Mouse (Mus musculus) liver, embryonic 13.5 days (tissue): ENCODE results near the gene Hmx2. TPM values are rescaled to one million over a fixed set of nuclear protein-coding genes. Genes with fewer than 3 reads are reported as not detected.
A peak's percentile ranks its signal among the peaks of the same experiment; 100 is the strongest.

ENCODE experiments used
- ATAC-seq: fragments of 200-750 bp; cut with Nextera tagmentation; 2 replicates; pipeline ENCODE4 v1.8.0; 2017; ENCODE audit warnings: low read depth, mild to moderate bottlenecking, moderate number of reproducible peaks, moderate library complexity
- DNase-seq: peaks from one replicate; pipeline ENCODE4 v3.0.0; 2022
- H3K27ac ChIP-seq: fragments of 300-500 bp; sonication (generic); 2 replicates; pipeline ENCODE4 v1.5.1; 2015; ENCODE audit warnings: moderate library complexity, mild to moderate bottlenecking, inconsistent platforms
- H3K27me3 ChIP-seq: fragments of 300-500 bp; sonication (generic); 2 replicates; pipeline ENCODE4 v1.6.1; 2015; ENCODE audit warnings: mild to moderate bottlenecking, inconsistent platforms
- H3K36me3 ChIP-seq: fragments of 300-500 bp; sonication (generic); 2 replicates; pipeline ENCODE4 v1.6.1; 2015; ENCODE audit warnings: mild to moderate bottlenecking, inconsistent platforms
- H3K4me1 ChIP-seq: fragments of 300-500 bp; sonication (generic); replicated peaks from 2 replicates; pipeline ENCODE4 v1.6.1; 2015; ENCODE audit warnings: inconsistent platforms
- H3K4me2 ChIP-seq: fragments of 300-500 bp; sonication (generic); 2 replicates; pipeline ENCODE4 v1.6.1; 2015; ENCODE audit warnings: inconsistent platforms, mild to moderate bottlenecking, moderate library complexity
- H3K4me3 ChIP-seq: fragments of 300-500 bp; sonication (generic); replicated peaks from 2 replicates; pipeline ENCODE4 v1.5.1; 2015; ENCODE audit warnings: mild to moderate bottlenecking, inconsistent platforms
- H3K9ac ChIP-seq: fragments of 300-500 bp; sonication (generic); 2 replicates; pipeline ENCODE4 v1.6.1; 2015; ENCODE audit warnings: mild to moderate bottlenecking, inconsistent platforms
- H3K9me3 ChIP-seq: fragments of 300-500 bp; sonication (generic); replicated peaks from 2 replicates; pipeline ENCODE4 v1.6.1; 2016; ENCODE audit warnings: inconsistent platforms
- WGBS: fragments of 180-500 bp; shearing (Covaris S2); methylation state at CpG from one replicate; pipeline ENCODE4 v1.1.7; 2015; ENCODE audit not compliant: insufficient replicate concordance; 5-methylcytosine and 5-hydroxymethylcytosine counted together
- polyA plus RNA-seq: library from polyadenylated mRNA; unstranded; fragments of >200 nt; fragmentation: Nextera tagmentation; extraction: Ambion mirVana; gene quantifications from 2 replicates; pipeline ENCODE4 v1.2.1, GENCODE M21; 2015

Hmx2 gene
- polyA plus RNA-seq, result 0.07 TPM in 1 of 2 replicates, not detected in the other

DNA sequence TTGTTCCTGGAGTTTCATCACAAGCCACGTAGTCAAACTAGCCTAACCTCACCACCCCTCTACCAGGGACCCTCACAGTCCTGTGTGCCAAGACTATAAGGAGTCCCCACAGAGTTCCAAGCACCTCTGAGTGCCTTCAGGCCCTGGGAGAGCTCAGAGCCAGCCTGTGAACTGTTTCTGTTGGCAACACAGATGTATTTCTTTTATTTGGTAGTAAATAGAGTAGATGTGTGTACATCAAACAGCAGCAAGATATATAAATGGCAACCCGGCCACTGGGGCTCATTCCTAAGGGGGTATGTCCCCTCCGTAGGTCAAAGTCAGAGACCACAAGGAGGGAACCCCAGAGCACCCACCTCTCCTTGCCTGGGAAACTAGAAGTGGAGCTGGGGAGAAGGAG is at the start of gene Hmx2:
Gene Hmx2 (plus strand): TSS at position 301 of the 400 bp plus-strand sequence.
- Histone ChIP-seq H3K27me3 (peaks cover 100% of the 10 kb centered on the region), H3K9ac (no peak within 1 kb of the TSS), H3K27ac (no peak within 1 kb of the TSS), H3K4me1 (0 out of 2 replicates have a peak, but pooled peaks cover 3% of the 10 kb centered on the region), H3K36me3 (no peaks in the 10 kb centered on the region), H3K4me3 (no peak within 1 kb of the TSS), H3K4me2 (no peak within 1 kb of the TSS), H3K9me3 (no peaks in the 10 kb centered on the region)
- no peak for ATAC-seq
- WGBS, result 7% methylated on average over 3 of the region's 3 CpGs
- DNase-seq, result no peak

DNA sequence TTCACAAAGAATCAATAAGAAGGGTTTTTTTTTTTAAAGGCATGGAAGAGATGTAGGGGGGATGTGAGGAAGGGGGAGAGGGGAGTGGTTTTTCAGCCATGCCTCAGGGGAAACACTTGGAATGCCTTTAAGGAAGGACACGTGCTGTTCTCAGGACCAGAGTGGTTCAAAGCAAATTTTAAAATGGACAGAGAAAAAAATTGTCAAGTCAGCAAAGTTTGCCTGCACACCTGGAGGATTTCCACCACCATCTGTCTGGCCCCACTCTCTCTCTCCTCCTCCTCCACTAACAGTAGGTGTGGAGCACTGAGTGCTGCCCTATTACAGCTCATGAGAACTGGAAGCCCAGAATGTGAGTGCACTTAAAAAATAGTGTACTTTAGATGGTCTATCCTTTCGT is 44.8 kb upstream of the Hmx2 start:
- H3K9me3 ChIP-seq, result no peaks in the 10 kb centered on the region
- H3K27ac ChIP-seq, result no peak overlapping the region
- no peaks in the 10 kb centered on the region for H3K36me3 ChIP-seq
- no peaks in the 10 kb centered on the region for H3K4me1 ChIP-seq
- WGBS, result 57% methylated on average over 2 of the region's 2 CpGs
- H3K4me3 ChIP-seq, result no peak overlapping the region
- H3K27me3 ChIP-seq, result no peaks in the 10 kb centered on the region
- H3K9ac ChIP-seq, result no peak overlapping the region
- ATAC-seq (no peak), DNase-seq (no peak)
- H3K4me2 ChIP-seq, result no peak overlapping the region

DNA sequence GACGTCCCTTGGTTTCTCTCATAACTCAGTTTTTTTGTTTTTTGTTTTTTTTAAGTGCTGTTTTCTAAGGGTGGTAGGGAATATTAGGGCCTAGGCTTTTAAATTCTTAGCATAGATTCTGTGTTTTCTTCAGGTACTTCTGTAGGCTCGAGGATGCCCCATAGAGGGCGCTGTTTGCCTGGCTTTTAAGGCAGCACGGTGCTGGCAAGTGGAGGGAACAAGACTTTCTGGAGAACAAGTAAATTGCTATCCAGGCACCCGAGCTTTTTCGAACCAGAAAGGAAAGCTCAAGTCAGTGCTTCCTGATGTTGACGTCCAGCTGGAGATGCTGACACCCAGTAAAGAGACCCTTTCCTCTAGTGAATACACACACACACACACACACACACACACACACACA is 8.6 kb upstream of the Hmx2 start:
- no peak overlapping the region for H3K4me2 ChIP-seq
- no peaks in the 10 kb centered on the region for H3K36me3 ChIP-seq
- H3K9ac ChIP-seq, result no peak overlapping the region
- no peak for ATAC-seq
- H3K4me1 ChIP-seq, result peaks cover 18% of the 10 kb centered on the region
- peaks cover 82% of the 10 kb centered on the region for H3K27me3 ChIP-seq
- DNase-seq, result peak; percentile 47
- 0% methylated on average over 7 of the region's 7 CpGs for WGBS
- H3K9me3 ChIP-seq, result no peaks in the 10 kb centered on the region
- no peak overlapping the region for H3K4me3 ChIP-seq
- H3K27ac ChIP-seq, result no peak overlapping the region

DNA sequence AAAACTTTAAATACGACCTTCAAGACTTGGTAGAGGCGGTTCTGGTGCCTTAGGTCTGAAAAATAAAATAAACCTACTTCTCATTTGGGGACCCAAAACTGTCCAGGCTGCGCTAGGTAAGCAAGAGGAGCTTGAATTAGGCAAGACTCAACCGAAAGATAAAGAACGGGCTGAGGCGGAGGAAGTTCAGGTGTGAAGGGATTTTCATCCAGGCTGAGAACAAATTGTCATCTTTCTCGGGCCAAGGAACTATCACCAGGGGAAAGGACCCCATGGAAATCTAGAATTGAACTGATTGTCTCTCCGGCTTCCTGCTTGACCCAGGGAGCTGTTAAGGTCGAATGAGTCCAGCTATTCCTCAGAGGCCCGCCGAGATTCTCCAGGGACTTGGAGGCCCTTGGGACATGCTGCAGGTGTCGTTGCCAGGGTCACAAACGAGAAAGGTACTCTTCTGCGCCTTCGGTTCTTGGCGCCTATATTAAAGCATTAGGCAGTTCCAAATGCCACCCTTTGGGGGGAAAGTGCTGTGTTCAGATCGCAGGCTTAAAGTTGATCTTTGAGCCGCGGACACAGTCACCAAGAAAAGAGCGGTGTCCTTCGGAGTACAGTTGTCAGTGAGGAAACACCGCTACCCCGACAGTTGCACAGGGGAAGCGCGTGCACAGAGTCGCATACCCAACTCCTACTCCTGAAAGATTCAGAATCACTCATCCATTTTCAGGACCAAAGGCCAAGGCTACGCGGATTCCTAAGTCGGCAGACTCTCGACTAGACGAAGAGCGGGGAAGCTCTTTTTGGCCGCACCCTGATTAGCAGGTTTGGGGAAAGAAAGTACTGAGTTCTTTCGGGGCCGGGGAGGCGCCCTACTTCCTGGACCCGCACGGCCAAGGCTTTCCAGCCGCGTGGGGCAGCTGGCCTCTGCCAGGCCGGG is 7.1 kb upstream of the Hmx2 start:
- Histone ChIP-seq H3K36me3 (no peaks in the 10 kb centered on the region), H3K4me1 (peaks cover 18% of the 10 kb centered on the region), H3K27ac (no peak overlapping the region), H3K27me3 (peaks cover 96% of the 10 kb centered on the region), H3K4me3 (peak overlapping the region; percentile 37; the same call in 1 of the 2 replicates), H3K9me3 (no peaks in the 10 kb centered on the region), H3K4me2 (peak overlapping the region; percentile 53), H3K9ac (no peak overlapping the region)
- 3% methylated on average over 41 of the region's 41 CpGs for WGBS
- DNase-seq (no peak), ATAC-seq (no peak)

DNA sequence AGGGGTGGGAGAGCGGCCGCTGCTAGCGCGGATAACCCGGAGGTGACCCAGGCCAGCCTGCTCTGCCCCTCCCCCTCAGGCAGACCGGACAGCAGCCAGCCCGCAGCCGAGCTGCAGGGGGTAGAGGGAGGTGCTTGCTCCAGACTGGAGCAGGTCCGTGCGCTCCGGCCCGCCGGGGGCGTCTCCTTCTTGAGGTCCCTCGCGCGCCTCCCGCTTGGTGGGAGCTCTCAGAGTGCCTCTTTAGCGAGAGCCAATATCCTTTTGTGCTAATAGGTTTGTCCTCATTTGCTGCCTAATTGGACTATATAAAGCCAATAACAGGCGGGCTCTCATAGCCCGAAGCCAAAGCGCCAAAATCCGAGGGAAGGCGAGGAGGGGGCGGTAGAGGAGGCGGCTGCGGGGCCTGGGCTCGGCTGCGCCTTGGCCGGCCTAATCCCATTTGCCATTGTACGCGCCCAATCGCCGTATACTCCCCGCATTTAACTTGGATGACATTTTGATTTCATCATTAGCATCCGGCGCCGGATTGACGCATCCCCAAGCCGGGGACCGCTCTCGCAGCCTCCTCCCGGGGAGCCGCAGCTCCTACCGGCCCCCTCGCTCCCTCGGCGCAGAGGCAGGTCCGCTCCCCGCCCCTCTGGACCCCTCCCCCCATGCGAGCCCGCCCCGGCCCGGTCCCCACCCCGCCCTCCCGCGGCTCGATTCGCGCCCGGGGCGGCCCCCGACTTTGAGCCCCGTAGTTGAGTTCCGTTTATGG is 6.3 kb upstream of the Hmx2 start, which contains the start of gene Hmx3:
Gene Hmx3 (plus strand): TSS at position 753 of the 757 bp plus-strand sequence.
- peak within 1 kb of the TSS; percentile 53 for H3K4me2 ChIP-seq
- H3K27ac ChIP-seq, result no peak within 1 kb of the TSS
- WGBS, result under 1% methylated on average over 64 of the region's 65 CpGs
- H3K4me1 ChIP-seq, result peaks cover 18% of the 10 kb centered on the region
- no peaks in the 10 kb centered on the region for H3K9me3 ChIP-seq
- DNase-seq, result no peak
- no peaks in the 10 kb centered on the region for H3K36me3 ChIP-seq
- H3K9ac ChIP-seq, result no peak within 1 kb of the TSS
- no peak for ATAC-seq
- H3K27me3 ChIP-seq, result peaks cover 100% of the 10 kb centered on the region
- H3K4me3 ChIP-seq, result peak within 1 kb of the TSS; percentile 37

DNA sequence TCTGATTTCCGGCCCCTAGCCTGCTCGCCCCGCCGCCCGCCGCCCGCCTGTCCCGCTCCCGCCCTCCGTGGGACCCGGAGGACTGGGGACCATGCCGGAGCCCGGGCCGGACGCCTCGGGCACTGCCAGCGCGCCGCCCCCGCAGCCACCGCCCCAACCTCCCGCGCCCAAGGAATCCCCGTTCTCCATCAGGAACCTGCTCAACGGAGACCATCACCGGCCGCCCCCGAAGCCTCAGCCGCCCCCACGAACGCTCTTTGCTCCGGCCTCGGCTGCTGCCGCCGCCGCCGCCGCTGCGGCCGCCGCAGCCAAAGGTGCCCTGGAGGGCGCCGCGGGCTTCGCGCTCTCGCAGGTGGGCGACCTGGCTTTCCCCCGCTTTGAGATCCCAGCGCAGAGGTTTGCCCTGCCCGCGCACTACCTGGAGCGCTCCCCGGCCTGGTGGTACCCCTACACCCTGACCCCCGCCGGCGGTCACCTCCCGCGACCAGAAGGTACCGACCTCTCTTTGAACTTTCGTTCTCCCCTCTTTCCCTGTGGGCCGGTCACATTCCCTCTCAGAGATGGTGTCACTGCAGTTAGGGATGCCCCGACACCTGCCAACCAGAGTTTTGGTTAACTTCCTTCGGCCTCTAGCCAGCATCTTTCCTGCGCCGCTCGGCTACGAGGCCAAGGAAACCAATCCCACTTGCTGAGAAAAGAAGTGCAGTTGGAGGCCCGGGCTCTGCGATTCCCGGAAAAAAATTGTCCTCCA is 5.5 kb upstream of the Hmx2 start:
- no peak for ATAC-seq
- Histone ChIP-seq H3K4me3 (peak overlapping the region; percentile 37), H3K9me3 (no peaks in the 10 kb centered on the region), H3K36me3 (no peaks in the 10 kb centered on the region), H3K4me1 (peaks cover 18% of the 10 kb centered on the region), H3K27me3 (peaks cover 100% of the 10 kb centered on the region), H3K27ac (no peak overlapping the region), H3K9ac (no peak overlapping the region), H3K4me2 (peak overlapping the region; percentile 53)
- WGBS, result 2% methylated on average over 68 of the region's 71 CpGs
- DNase-seq, result no peak

DNA sequence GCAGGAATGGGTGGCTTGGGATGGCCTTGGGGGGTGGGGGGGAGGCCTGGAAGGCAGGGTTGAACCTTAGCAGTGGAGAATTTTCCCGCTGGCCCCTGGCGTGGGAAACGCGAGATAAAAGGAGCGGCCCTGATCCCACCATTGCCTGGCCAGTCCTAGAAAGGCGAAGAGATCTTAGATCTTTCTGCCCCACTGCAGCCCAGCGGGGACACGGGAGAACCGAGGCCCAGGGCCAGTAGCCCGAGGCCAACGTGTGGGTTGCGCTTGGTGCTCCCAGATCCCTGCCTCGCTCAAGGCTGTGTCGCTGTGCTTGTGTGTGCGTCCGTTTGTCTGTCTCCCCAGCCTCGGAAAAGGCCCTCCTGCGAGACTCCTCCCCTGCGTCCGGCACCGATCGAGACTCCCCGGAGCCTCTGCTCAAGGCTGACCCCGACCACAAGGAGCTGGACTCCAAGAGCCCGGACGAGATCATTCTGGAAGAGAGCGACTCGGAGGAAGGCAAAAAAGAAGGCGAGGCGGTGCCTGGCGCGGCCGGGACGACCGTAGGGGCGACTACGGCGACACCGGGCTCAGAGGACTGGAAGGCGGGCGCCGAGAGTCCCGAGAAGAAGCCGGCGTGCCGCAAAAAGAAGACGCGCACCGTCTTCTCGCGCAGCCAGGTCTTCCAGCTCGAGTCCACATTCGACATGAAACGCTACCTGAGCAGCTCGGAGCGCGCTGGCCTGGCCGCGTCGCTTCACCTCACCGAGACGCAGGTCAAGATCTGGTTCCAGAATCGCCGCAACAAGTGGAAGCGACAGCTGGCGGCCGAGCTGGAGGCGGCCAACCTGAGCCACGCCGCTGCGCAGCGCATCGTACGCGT is 4.7 kb upstream of the Hmx2 start:
- Histone ChIP-seq H3K36me3 (no peaks in the 10 kb centered on the region), H3K9me3 (no peaks in the 10 kb centered on the region), H3K27me3 (peaks cover 100% of the 10 kb centered on the region), H3K4me2 (peak overlapping the region; percentile 53), H3K4me3 (peak overlapping the region; percentile 37), H3K4me1 (peaks cover 18% of the 10 kb centered on the region), H3K27ac (no peak overlapping the region), H3K9ac (no peak overlapping the region)
- ATAC-seq, result no peak
- DNase-seq, result no peak
- 2% methylated on average over 75 of the region's 75 CpGs for WGBS

DNA sequence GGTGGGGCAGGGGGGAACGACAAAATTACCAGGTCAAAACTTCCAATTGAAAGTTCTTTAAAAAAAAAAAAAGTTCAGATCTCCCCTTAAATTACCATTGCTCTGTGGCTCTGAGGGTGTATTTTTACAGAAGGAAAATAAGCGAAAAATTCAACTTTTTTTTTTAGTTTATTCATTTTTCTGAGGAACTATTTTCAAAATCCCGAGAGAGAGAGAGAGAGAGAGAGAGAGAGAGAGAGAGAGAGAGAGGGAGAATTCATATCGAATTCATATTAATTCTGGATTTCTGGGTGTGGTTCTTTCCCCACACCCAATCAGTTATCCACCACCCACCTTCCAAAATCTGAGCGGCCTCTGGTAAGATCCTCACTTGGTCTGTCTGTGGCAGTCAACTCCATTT is 3.7 kb upstream of the Hmx2 start:
- ATAC-seq, result no peak
- H3K9me3 ChIP-seq, result no peaks in the 10 kb centered on the region
- peaks cover 100% of the 10 kb centered on the region for H3K27me3 ChIP-seq
- DNase-seq, result no peak
- H3K4me1 ChIP-seq, result peaks cover 18% of the 10 kb centered on the region
- H3K9ac ChIP-seq, result no peak overlapping the region
- under 1% methylated on average over 5 of the region's 5 CpGs for WGBS
- no peak overlapping the region for H3K27ac ChIP-seq
- H3K4me2 ChIP-seq, result no peak overlapping the region
- H3K36me3 ChIP-seq, result no peaks in the 10 kb centered on the region
- no peak overlapping the region for H3K4me3 ChIP-seq

DNA sequence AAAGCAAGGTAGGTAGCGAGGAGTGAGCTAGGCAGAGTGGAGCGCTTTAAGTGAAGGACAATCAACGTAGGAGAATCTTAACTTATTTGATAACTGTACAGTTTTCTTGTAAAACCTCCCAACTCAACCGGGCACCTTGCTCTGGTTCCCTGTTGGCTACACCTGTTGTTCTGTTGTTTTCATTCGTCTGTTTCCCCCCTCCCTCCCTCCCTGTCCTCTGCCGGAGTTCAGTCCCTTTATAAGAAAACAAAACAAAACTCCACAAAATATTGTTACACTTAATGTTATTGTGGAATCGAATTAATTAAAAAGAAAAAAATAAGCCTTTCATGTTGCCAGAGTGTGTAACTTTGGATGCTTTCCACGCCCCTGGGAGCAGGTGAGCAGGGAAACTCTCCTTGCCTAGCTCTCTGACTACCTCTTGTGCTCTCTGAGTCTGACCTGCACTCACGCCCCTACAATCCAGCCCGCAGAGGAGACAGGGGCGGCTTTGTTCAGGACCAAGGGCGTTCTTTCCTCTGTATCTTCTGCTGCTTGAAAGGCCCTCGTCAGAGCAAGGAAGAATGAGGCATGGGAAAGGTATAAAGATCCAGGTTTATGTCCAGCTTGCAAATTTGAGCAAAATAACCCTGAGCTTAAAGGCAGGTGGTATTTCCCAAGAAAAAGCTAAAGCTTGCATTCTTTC is 2.7 kb upstream of the Hmx2 start:
- no peaks in the 10 kb centered on the region for H3K36me3 ChIP-seq
- H3K4me2 ChIP-seq, result no peak overlapping the region
- H3K9me3 ChIP-seq, result no peaks in the 10 kb centered on the region
- no peak overlapping the region for H3K27ac ChIP-seq
- peaks cover 100% of the 10 kb centered on the region for H3K27me3 ChIP-seq
- WGBS, result 3% methylated on average over 13 of the region's 13 CpGs
- H3K4me3 ChIP-seq, result no peak overlapping the region
- H3K4me1 ChIP-seq, result peaks cover 18% of the 10 kb centered on the region
- no peak for DNase-seq
- ATAC-seq, result no peak
- no peak overlapping the region for H3K9ac ChIP-seq

DNA sequence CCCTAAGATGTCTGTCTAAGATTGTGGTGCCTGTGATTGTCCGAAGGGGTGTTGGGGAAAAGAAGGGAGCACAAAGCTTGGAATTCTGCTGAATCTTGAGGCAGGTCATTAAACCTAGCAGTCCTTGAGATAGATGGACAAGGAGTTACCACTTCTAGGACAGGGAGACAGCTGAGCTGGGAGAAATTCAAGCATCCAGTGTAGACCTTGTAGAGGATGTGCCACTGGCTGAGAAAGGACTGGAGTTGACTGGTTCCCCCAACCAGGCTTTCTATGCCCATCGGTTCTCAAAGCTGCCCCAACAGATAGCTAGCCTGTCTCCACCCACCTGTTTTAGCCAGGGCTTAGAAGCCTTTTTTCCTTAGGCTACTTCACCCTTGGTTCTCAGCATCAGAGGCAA is 2.1 kb upstream of the Hmx2 start:
- H3K4me2 ChIP-seq, result no peak overlapping the region
- peaks cover 18% of the 10 kb centered on the region for H3K4me1 ChIP-seq
- no peaks in the 10 kb centered on the region for H3K36me3 ChIP-seq
- no peak overlapping the region for H3K27ac ChIP-seq
- H3K27me3 ChIP-seq, result peaks cover 100% of the 10 kb centered on the region
- WGBS, result 7% methylated on average over 2 of the region's 2 CpGs
- no peak overlapping the region for H3K9ac ChIP-seq
- H3K9me3 ChIP-seq, result no peaks in the 10 kb centered on the region
- no peak for DNase-seq
- ATAC-seq, result no peak
- H3K4me3 ChIP-seq, result no peak overlapping the region
